Mouse (Mus musculus) hindbrain, embryonic 14.5 days (tissue): ENCODE results near the gene Mgat5b. TPM values are rescaled to one million over a fixed set of nuclear protein-coding genes. Genes with fewer than 3 reads are reported as not detected.
A peak's percentile ranks its signal among the peaks of the same experiment; 100 is the strongest.
"Not testable (repeated sequence)": the region's sequence is repeated elsewhere in the genome, so short reads cannot be mapped to it uniquely, and the experiment has no call there.

ENCODE experiments used
- ATAC-seq: fragments of 200-750 bp; cut with Nextera tagmentation; 2 replicates; pipeline ENCODE4 v1.8.0; 2017; ENCODE audit warnings: moderate number of reproducible peaks, mild to moderate bottlenecking, moderate TSS enrichment, moderate library complexity; ENCODE audit not compliant: low FRiP score
- DNase-seq: peaks from one replicate; pipeline ENCODE4 v3.0.0-alpha.2; 2015; ENCODE audit warnings: low spot score
- H3K27ac ChIP-seq: fragments of 300-500 bp; sonication (generic); 2 replicates; pipeline ENCODE4 v1.5.1; 2014; ENCODE audit warnings: mild to moderate bottlenecking, moderate library complexity
- H3K27me3 ChIP-seq: fragments of 300-500 bp; sonication (generic); 2 replicates; pipeline ENCODE4 v1.6.1; 2014; ENCODE audit warnings: mild to moderate bottlenecking, low read length, mixed read lengths; ENCODE audit not compliant: control insufficient read depth, insufficient read depth
- H3K36me3 ChIP-seq: fragments of 300-500 bp; sonication (generic); replicated peaks from 2 replicates; pipeline ENCODE4 v1.6.1; 2014; ENCODE audit not compliant: control insufficient read depth, insufficient read depth
- H3K4me1 ChIP-seq: fragments of 300-500 bp; sonication (generic); replicated peaks from 2 replicates; pipeline ENCODE4 v1.6.1; 2014; ENCODE audit warnings: antibody characterized with exemption, low read length, mixed read lengths; ENCODE audit not compliant: control insufficient read depth, insufficient read depth
- H3K4me2 ChIP-seq: fragments of 300-500 bp; sonication (generic); replicated peaks from 2 replicates; pipeline ENCODE4 v1.6.1; 2014; ENCODE audit warnings: mild to moderate bottlenecking, moderate library complexity
- H3K4me3 ChIP-seq: fragments of 300-500 bp; sonication (generic); replicated peaks from 2 replicates; pipeline ENCODE4 v1.5.1; 2014; ENCODE audit warnings: mild to moderate bottlenecking, low read length
- H3K9ac ChIP-seq: fragments of 300-500 bp; sonication (generic); 2 replicates; pipeline ENCODE4 v1.6.1; 2014
- H3K9me3 ChIP-seq: fragments of 300-500 bp; sonication (generic); 2 replicates; pipeline ENCODE4 v1.6.1; 2016; ENCODE audit warnings: low read length; ENCODE audit not compliant: control insufficient read depth
- WGBS: fragments of 180-500 bp; shearing (Covaris S2); extraction: QIAGEN DNeasy Blood & Tissue Kit; methylation state at CpG from one replicate; pipeline ENCODE4 v1.1.7; 2014; 5-methylcytosine and 5-hydroxymethylcytosine counted together
- polyA plus RNA-seq: library from polyadenylated mRNA; unstranded; fragments of >200 nt; fragmentation: Nextera tagmentation; extraction: Ambion mirVana; gene quantifications from 2 replicates; pipeline ENCODE4 v1.2.1, GENCODE M21; 2014

Mgat5b gene
- polyA plus RNA-seq, 1 experiment from 2014 or later, result 24.5 TPM

DNA sequence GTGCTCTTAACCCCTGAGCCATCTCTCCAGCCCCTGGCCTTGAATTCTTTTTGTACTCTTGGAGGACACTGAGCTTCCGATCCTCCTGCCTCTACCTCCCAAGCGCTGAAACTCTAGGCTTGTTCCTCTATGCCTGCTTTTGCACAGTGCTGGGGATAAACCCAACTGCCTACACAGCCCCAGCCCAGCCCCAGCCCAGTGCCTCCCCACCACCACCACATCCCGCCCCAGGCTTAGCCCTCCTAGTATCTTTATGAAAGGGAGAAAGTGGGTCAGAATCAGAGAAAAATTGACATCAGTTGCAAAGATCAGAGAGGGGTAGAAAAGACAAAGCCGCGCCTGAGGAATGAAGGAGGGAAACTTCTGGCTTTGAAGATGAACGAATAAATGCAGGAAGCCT lies 34.6 kb upstream of the Mgat5b start:
- no peak for DNase-seq
- Histone ChIP-seq H3K4me1 (peaks cover 6% of the 10 kb centered on the region), H3K27ac (no peak overlapping the region), H3K4me3 (no peak overlapping the region), H3K9me3 (no peaks in the 10 kb centered on the region), H3K9ac (no peak overlapping the region), H3K4me2 (no peak overlapping the region), H3K36me3 (no peaks in the 10 kb centered on the region), H3K27me3 (no peaks in the 10 kb centered on the region)
- ATAC-seq, result no peak
- WGBS, result 89% methylated on average over 6 of the region's 6 CpGs

DNA sequence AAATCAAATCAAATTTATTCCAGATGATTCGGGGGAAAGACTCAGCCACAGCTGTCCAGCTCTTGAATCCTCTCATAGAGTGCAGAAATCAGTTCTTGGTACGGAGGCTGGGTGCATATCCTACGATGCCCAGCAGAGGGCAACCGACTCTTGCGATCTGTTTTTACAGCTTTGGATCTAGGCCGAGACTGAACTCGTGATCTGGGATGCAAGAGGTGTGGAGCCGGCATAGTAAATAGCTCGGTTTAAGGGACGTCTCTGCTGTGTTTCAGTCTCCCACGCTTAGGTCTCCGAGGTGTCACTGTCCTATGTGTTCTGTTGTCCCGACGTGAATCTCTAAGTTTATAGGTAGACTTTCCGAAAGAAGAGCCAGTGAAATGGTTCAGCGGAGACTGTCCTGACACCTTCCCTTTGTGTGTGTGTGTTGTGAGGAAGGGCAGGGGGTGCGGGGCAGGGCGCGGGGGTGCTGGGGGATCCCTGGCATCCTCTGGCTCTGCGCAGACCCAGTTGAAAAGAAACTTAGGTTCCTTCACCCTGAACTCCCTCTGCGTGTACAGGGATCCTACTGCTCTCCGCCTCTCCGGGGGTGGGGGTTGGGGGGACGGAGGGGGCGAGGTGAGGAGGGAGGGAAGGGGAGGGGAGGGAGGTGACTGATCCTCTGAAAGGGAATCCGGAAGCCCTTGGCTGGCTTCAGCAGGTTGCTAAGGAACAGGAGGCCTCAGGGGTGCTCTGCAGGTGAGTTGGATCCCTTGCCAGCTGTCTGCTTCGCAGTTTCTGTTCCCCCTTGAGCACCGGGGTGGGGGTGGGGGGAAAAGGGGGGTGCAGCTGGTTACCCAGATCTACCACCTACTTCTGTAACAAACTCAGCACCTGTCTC lies 33.1 kb upstream of the Mgat5b start:
- 0 out of 2 replicates have a peak overlapping the region, but pooled peaks have one; percentile 7 for H3K9ac ChIP-seq
- peak overlapping the region; percentile 13 for H3K4me3 ChIP-seq
- H3K36me3 ChIP-seq, result no peaks in the 10 kb centered on the region
- no peaks in the 10 kb centered on the region for H3K9me3 ChIP-seq
- DNase-seq (peak; percentile 97), ATAC-seq (peak; percentile 57; the same call in 1 of the 2 replicates)
- no peaks in the 10 kb centered on the region for H3K27me3 ChIP-seq
- H3K4me2 ChIP-seq, result peak overlapping the region; percentile 45
- 4% methylated on average over 28 of the region's 28 CpGs for WGBS
- no peak overlapping the region for H3K27ac ChIP-seq
- H3K4me1 ChIP-seq, result peaks cover 6% of the 10 kb centered on the region

DNA sequence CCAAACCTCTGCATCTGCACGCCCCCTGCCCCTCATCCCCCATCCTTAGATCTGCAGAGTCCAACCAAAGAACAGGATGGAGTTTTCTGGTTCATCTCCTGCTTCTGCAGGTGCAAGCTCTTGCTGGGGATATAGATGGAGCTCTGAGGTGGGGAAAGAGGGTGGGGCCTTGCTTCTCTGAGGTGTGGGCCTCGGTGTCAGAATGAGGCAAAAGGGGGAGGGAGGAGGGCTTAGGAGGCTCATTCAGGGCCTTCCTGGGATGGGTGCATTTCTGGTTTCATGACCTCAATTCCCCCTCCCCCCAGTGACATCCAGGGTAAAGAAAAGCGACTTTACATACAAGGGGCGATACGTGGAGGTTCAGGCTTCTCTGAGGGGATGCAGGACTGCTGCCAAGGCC lies 31.5 kb upstream of the Mgat5b start:
- H3K4me2 ChIP-seq, result no peak overlapping the region
- H3K4me3 ChIP-seq, result no peak overlapping the region
- 66% methylated on average over 5 of the region's 5 CpGs for WGBS
- no peaks in the 10 kb centered on the region for H3K9me3 ChIP-seq
- peaks cover 6% of the 10 kb centered on the region for H3K4me1 ChIP-seq
- no peak overlapping the region for H3K9ac ChIP-seq
- no peaks in the 10 kb centered on the region for H3K27me3 ChIP-seq
- H3K36me3 ChIP-seq, result no peaks in the 10 kb centered on the region
- ATAC-seq (no peak), DNase-seq (no peak)
- no peak overlapping the region for H3K27ac ChIP-seq

DNA sequence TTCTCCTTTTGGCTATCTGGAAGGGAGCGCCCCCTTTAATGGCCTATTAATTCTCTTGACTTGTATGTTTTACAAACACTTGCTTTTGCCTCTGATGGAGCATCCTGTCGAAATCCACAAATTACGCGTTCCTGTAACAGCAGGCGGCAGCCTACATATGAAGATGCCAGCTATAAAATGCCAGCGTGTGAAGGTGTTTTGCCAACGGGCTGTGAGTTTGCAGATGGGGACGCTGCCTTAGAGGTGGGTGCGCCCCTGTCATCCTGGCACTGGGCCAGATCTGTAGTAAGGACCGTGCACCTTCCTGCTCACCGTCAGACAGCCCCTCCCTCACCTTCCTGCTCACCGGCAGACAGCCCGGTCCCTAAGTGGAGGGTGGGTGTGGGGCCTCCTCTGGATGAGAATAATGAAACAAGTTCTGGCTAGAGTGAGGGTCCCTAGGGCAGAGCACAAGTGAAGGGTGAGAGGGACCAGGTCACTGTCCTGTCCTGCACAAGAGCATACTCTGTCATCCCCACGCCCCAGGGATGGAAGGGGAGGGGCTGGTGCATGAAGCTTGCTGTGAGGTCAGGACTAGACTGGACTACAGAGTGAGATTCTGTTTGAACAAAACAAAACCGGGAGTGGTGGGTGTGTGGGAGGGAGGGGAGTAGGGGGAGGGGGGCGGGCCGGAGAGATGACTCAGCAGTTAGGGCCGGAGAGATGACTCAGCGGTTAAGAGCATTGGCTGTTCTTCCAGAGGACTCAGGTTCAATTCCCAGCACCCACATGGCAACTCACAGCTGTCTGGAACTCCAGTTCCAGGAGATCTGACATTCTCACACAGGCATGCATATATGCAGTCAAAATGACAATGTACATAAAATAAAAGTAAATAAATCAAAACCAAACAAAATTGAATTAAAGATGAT lies 24.9 kb upstream of the Mgat5b start:
- 74% methylated on average over 19 of the region's 19 CpGs for WGBS
- DNase-seq (no peak), ATAC-seq (no peak)

DNA sequence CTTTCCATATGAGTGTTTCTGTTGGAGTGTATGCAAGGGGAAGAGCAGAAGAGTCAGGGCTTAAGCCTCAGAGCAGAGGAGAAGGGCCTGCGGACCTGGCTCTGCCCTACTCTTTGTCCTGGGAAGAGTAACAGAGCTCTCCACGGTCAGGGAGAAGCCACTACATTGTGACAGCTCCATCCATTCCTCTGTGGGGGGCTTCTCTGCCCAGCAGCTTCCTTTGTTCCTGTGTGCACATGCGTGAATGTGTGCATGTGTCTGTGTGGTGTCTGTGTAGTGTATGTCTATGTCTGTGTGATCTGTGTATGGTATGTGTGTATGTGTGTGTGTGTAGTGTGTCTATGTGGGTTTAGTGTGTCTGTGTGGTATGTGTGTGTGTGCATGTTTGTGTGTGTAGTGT lies 23.3 kb upstream of the Mgat5b start:
- H3K36me3 ChIP-seq, result no peaks in the 10 kb centered on the region
- no peaks in the 10 kb centered on the region for H3K9me3 ChIP-seq
- no peaks in the 10 kb centered on the region for H3K27me3 ChIP-seq
- no peak overlapping the region for H3K4me3 ChIP-seq
- no peak overlapping the region for H3K4me2 ChIP-seq
- DNase-seq (no peak), ATAC-seq (no peak)
- H3K4me1 ChIP-seq, result no peaks in the 10 kb centered on the region
- H3K27ac ChIP-seq, result no peak overlapping the region
- H3K9ac ChIP-seq, result no peak overlapping the region
- WGBS, result 36% methylated on average over 3 of the region's 3 CpGs

More for the DNA sequence above, 24.9 kb upstream of the Mgat5b start:
- no peak overlapping the region for H3K4me2 ChIP-seq
- no peak overlapping the region for H3K27ac ChIP-seq
- no peak overlapping the region for H3K9ac ChIP-seq
- H3K4me3 ChIP-seq, result no peak overlapping the region
- H3K9me3 ChIP-seq, result no peaks in the 10 kb centered on the region
- no peaks in the 10 kb centered on the region for H3K4me1 ChIP-seq
- H3K36me3 ChIP-seq, result no peaks in the 10 kb centered on the region
- H3K27me3 ChIP-seq, result no peaks in the 10 kb centered on the region

DNA sequence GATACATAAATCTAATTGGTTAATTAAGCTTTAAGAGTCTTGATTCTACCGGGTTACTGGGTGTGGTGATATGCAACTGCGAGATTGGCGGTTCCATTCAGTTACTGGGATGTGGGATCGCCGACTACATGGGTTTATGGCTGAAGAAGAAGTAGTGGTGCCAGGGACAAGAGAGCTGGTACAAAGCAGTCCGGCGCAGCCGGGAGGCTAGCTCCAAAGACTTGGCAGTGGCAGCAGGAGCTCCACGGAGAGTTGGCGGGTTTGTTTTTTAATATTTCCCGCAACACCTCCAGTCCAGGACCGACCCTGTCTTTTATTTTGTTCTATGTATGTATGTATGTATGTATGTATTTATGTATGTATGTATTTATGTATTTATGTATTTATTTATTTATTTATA lies 19.4 kb upstream of the Mgat5b start:
- Histone ChIP-seq H3K9me3 (no peaks in the 10 kb centered on the region), H3K9ac (no peak overlapping the region), H3K4me1 (no peaks in the 10 kb centered on the region), H3K4me3 (no peak overlapping the region), H3K4me2 (no peak overlapping the region), H3K27ac (no peak overlapping the region), H3K27me3 (peaks cover 5% of the 10 kb centered on the region; the same call in 1 of the 2 replicates), H3K36me3 (no peaks in the 10 kb centered on the region)
- no peak for ATAC-seq
- 89% methylated on average over 12 of the region's 12 CpGs for WGBS
- DNase-seq, result no peak

DNA sequence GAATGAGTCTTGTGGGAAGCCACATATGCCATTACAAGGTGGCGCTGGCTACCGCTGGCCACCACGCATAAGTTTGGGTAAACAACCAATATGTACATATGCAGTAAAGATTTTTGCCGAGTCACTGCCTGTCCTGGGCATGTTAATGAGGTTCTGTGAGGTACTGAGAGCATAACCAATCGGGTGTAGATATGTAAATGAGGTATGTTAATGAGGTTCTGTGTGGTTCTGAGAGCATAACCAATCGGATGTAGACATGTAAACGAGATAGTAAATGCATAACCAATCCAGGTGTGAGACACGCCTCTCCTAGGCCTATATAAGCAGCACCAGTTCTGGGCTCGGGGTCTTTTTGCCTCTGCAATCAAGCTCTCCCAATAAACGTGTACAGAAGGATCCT lies 16.1 kb upstream of the Mgat5b start:
- not testable (repeated sequence) for H3K4me1 ChIP-seq, ATAC-seq, H3K36me3 ChIP-seq, H3K27ac ChIP-seq, H3K4me2 ChIP-seq, DNase-seq, H3K9me3 ChIP-seq, H3K9ac ChIP-seq, H3K4me3 ChIP-seq
- peaks cover 22% of the 10 kb centered on the region for H3K27me3 ChIP-seq
- WGBS, result 85% methylated on average over 10 of the region's 10 CpGs

DNA sequence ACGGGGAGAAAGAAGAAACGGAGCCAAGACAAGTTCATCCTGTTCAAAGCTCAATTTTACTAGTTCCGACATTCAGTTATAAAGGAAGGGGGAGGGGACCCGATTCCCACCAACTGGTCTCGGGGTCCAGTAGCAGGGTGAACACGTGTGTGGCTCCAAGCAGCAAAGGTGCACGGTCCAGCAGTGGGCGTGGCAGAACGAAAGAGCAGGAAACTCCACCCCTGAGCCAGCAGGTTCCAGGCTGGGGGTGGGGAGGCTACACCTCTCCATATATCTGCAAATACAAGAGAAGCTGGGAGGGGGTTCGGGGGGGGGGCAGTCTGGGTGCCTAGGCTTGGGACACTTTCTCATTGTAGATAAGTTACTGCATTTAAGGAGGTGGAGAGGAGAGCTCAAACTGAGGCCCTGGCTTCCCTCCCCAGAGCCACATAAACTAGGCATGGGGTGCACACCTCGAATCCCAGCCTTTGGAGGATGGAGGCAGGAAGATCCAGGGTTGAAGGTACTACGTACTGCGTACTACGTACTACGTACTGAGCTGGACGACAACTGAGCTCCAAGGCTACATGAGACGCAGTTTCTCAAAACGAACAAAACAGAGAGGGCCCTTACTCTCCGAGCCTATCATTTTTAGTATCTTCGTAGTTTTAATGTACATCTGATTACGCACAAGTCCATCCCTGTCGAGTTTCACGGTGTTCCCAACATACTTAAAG lies 12.8 kb upstream of the Mgat5b start:
- Histone ChIP-seq H3K4me2 (peak overlapping the region; percentile 38), H3K4me1 (peaks cover 6% of the 10 kb centered on the region), H3K9me3 (no peaks in the 10 kb centered on the region), H3K27me3 (peaks cover 22% of the 10 kb centered on the region), H3K36me3 (no peaks in the 10 kb centered on the region), H3K4me3 (0 out of 2 replicates have a peak overlapping the region, but pooled peaks have one; percentile 4), H3K27ac (no peak overlapping the region), H3K9ac (peak overlapping the region; percentile 39; the same call in 1 of the 2 replicates)
- 5% methylated on average over 22 of the region's 23 CpGs for WGBS
- ATAC-seq, result no peak
- no peak for DNase-seq
